ENCODE assay signal across 8 mouse cellular contexts in genomic region chr2:105370698-105371097, GRCm38 (mm10). TPM values are rescaled to one million over a fixed set of nuclear protein-coding genes. Genes with fewer than 3 reads are reported as not detected.
DNase-seq lines count a peak whose midpoint lies in the region; ATAC-seq lines count a peak whose summit lies in the region.

No protein-coding gene starts in this region.

- H3K9me3 ChIP-seq in heart, embryonic 12.5 days (replicated peaks): no peaks in the 10 kb centered on the region
- H3K9me3 ChIP-seq in forebrain, embryonic 15.5 days: no peaks in the 10 kb centered on the region
- H3K9me3 ChIP-seq in midbrain, embryonic 12.5 days: no peaks in the 10 kb centered on the region

- no peaks in the 10 kb centered on the region; the same call in 1 of the 2 replicates for H3K27me3 ChIP-seq in heart, embryonic 12.5 days (replicated peaks)
- H3K27me3 ChIP-seq in forebrain, embryonic 15.5 days: no peaks in the 10 kb centered on the region
- peaks cover 51% of the 10 kb centered on the region for H3K27me3 ChIP-seq in midbrain, embryonic 12.5 days

- peak overlapping the region; percentile 70 for H3K4me2 ChIP-seq in heart, embryonic 12.5 days
- peak overlapping the region; percentile 40 for H3K4me2 ChIP-seq in forebrain, embryonic 15.5 days (replicated peaks)
- peak overlapping the region; percentile 46 for H3K4me2 ChIP-seq in midbrain, embryonic 12.5 days (replicated peaks)

- no peak for DNase-seq in heart, adult 9 months (ENCODE audit: low spot score in 2 of 2)
- peak; percentile 46 for DNase-seq in brain, adult 2 months (ENCODE audit: low read depth, low spot score)
- no peak for DNase-seq in spleen, postnatal 10 days (ENCODE audit: low spot score in 2 of 2)
- no peak for DNase-seq in thymus, postnatal 14 days
- no peak for DNase-seq in urinary bladder, adult 18-20 months (ENCODE audit: low spot score in 2 of 2)

- H3K27ac ChIP-seq in heart, embryonic 12.5 days (ENCODE audit: poor library complexity, severe bottlenecking): no peak overlapping the region
- no peak overlapping the region for H3K27ac ChIP-seq in forebrain, embryonic 15.5 days (replicated peaks)
- H3K27ac ChIP-seq in midbrain, embryonic 12.5 days (replicated peaks): 0 out of 2 replicates have a peak overlapping the region, but pooled peaks have one; percentile 7

- H3K9ac ChIP-seq in heart, embryonic 12.5 days: no peak overlapping the region
- no peak overlapping the region for H3K9ac ChIP-seq in forebrain, embryonic 15.5 days (replicated peaks)
- no peak overlapping the region for H3K9ac ChIP-seq in midbrain, embryonic 12.5 days (replicated peaks)

- no peaks in the 10 kb centered on the region for H3K36me3 ChIP-seq in heart, embryonic 12.5 days
- no peaks in the 10 kb centered on the region for H3K36me3 ChIP-seq in forebrain, embryonic 15.5 days
- H3K36me3 ChIP-seq in midbrain, embryonic 12.5 days: no peaks in the 10 kb centered on the region

- peak overlapping the region; percentile 32 for H3K4me3 ChIP-seq in heart, embryonic 12.5 days
- peak overlapping the region; percentile 22 for H3K4me3 ChIP-seq in forebrain, embryonic 15.5 days
- H3K4me3 ChIP-seq in midbrain, embryonic 12.5 days: peak overlapping the region; percentile 23

- ATAC-seq in heart, embryonic 12.5 days (ENCODE audit: insufficient number of reproducible peaks, low FRiP score): no peak
- ATAC-seq in forebrain, embryonic 15.5 days (replicated peaks): 0 out of 2 replicates have a peak, but pooled peaks have one; percentile 53
- 0 out of 2 replicates have a peak, but pooled peaks have one; percentile 13 for ATAC-seq in midbrain, embryonic 12.5 days (ENCODE audit: low FRiP score, low read depth)

- WGBS in heart, embryonic 12.5 days: 22% methylated on average over 14 of the region's 14 CpGs
- 23% methylated on average over 14 of the region's 14 CpGs for WGBS in forebrain, embryonic 15.5 days
- 29% methylated on average over 14 of the region's 14 CpGs for WGBS in midbrain, embryonic 12.5 days

- peaks cover 8% of the 10 kb centered on the region; the same call in 1 of the 2 replicates for H3K4me1 ChIP-seq in heart, embryonic 12.5 days (replicated peaks)
- H3K4me1 ChIP-seq in forebrain, embryonic 15.5 days: peaks cover 12% of the 10 kb centered on the region
- peaks cover 9% of the 10 kb centered on the region; the same call in 1 of the 2 replicates for H3K4me1 ChIP-seq in midbrain, embryonic 12.5 days

RNA-seq across cellular contexts. Expression of gene Rcn1, which starts 28.4 kb away (rescaled TPM):
- 180 and 182 TPM in 2 replicates for polyA plus RNA-seq in heart, embryonic 12.5 days (2016; fragmentation: Nextera tagmentation; extraction: Ambion mirVana)
- 52.4 and 53.8 TPM in 2 replicates for polyA plus RNA-seq in forebrain, embryonic 15.5 days (2015; fragmentation: Nextera tagmentation; extraction: Ambion mirVana)
- 89.9 and 95.7 TPM in 2 replicates for polyA plus RNA-seq in midbrain, embryonic 12.5 days (2016; fragmentation: Nextera tagmentation; extraction: Ambion mirVana)
